Mouse (Mus musculus) embryonic facial prominence, embryonic 15.5 days (tissue): Measurements from ENCODE around the gene Flt3. TPM values are rescaled to one million over a fixed set of nuclear protein-coding genes. Genes with fewer than 3 reads are reported as not detected.

ENCODE experiments used
- ATAC-seq: fragments of 200-750 bp; cut with Nextera tagmentation; 2 replicates; pipeline ENCODE4 v1.8.0; 2017; ENCODE audit warnings: low read depth, moderate TSS enrichment; ENCODE audit not compliant: insufficient number of reproducible peaks, low FRiP score, low TSS enrichment
- H3K27ac ChIP-seq: fragments of 300-500 bp; sonication (generic); replicated peaks from 2 replicates; pipeline ENCODE4 v1.5.1; 2015; ENCODE audit warnings: mild to moderate bottlenecking, inconsistent platforms
- H3K27me3 ChIP-seq: fragments of 300-500 bp; sonication (generic); 2 replicates; pipeline ENCODE4 v1.6.1; 2015; ENCODE audit warnings: inconsistent platforms
- H3K36me3 ChIP-seq: fragments of 300-500 bp; sonication (generic); 2 replicates; pipeline ENCODE4 v1.6.1; 2015; ENCODE audit warnings: mild to moderate bottlenecking, inconsistent platforms
- H3K4me1 ChIP-seq: fragments of 300-500 bp; sonication (generic); 2 replicates; pipeline ENCODE4 v1.6.1; 2015; ENCODE audit warnings: inconsistent platforms
- H3K4me2 ChIP-seq: fragments of 300-500 bp; sonication (generic); replicated peaks from 2 replicates; pipeline ENCODE4 v1.6.1; 2015; ENCODE audit warnings: mild to moderate bottlenecking, inconsistent platforms
- H3K4me3 ChIP-seq: fragments of 300-500 bp; sonication (generic); replicated peaks from 2 replicates; pipeline ENCODE4 v1.5.1; 2015; ENCODE audit warnings: mild to moderate bottlenecking, inconsistent platforms
- H3K9ac ChIP-seq: fragments of 300-500 bp; sonication (generic); 2 replicates; pipeline ENCODE4 v1.6.1; 2015; ENCODE audit warnings: inconsistent platforms
- H3K9me3 ChIP-seq: fragments of 300-500 bp; sonication (generic); replicated peaks from 2 replicates; pipeline ENCODE4 v1.6.1; 2016; ENCODE audit warnings: inconsistent platforms
- WGBS: fragments of 180-500 bp; shearing (Covaris S2); methylation state at CpG from one replicate; pipeline ENCODE4 v1.1.7; 2015; 5-methylcytosine and 5-hydroxymethylcytosine counted together
- polyA plus RNA-seq: library from polyadenylated mRNA; unstranded; fragments of >200 nt; fragmentation: Nextera tagmentation; extraction: Ambion mirVana; gene quantifications from 2 replicates; pipeline ENCODE4 v1.2.1, GENCODE M21; 2015

The Flt3 gene
- polyA plus RNA-seq, 1 experiment from 2014 or later, result 0.12 TPM

DNA sequence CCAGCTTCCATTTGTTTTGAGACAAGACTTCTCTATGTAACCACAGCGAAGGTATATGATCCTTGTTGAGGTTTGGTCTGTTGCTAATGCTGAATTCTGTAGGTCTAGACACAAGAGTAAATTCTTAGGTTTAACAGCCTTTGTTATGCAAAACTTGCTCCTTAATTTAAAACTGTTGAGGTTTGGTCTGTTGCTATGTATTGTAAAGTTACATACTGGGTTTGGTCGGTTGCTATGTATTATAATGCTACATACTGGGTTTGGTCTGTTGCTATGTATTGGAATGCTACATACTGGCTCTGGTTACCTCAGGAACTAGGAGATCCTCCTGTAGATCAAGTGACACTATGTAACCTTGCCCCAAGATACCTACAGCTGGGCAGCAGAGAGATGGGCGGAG lies 20.8 kb downstream of the Flt3 start:
- Histone ChIP-seq H3K4me2 (no peak overlapping the region), H3K27ac (no peak overlapping the region), H3K27me3 (no peaks in the 10 kb centered on the region), H3K4me1 (no peaks in the 10 kb centered on the region), H3K36me3 (no peaks in the 10 kb centered on the region), H3K9ac (no peak overlapping the region), H3K9me3 (no peaks in the 10 kb centered on the region), H3K4me3 (no peak overlapping the region)
- WGBS, result 79% methylated on average over 3 of the region's 3 CpGs
- no peak for ATAC-seq

DNA sequence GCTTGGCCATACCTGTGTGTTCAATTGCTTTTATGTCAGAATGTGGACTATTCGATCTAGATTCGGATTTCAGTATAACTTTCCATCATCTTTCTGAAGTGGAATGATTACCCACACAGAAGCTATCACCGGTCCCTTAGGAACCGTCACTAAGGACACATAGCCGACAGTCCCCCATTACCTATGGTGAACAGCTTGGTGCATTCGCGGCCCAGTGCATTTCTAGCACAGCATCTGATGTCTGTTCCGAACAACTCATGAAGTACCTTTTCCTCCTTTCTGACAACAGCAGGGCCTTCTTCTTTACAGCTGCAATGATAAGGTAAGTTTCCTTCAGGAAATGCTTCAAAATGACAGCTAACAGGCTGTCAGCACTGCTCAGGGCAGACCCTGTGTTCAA lies 30.0 kb downstream of the Flt3 start:
- H3K9ac ChIP-seq, result no peak overlapping the region
- no peaks in the 10 kb centered on the region for H3K36me3 ChIP-seq
- WGBS, result 82% methylated on average over 8 of the region's 8 CpGs
- H3K4me2 ChIP-seq, result no peak overlapping the region
- no peak overlapping the region for H3K4me3 ChIP-seq
- H3K27ac ChIP-seq, result no peak overlapping the region
- no peaks in the 10 kb centered on the region for H3K4me1 ChIP-seq
- H3K27me3 ChIP-seq, result no peaks in the 10 kb centered on the region
- H3K9me3 ChIP-seq, result no peaks in the 10 kb centered on the region
- no peak for ATAC-seq

DNA sequence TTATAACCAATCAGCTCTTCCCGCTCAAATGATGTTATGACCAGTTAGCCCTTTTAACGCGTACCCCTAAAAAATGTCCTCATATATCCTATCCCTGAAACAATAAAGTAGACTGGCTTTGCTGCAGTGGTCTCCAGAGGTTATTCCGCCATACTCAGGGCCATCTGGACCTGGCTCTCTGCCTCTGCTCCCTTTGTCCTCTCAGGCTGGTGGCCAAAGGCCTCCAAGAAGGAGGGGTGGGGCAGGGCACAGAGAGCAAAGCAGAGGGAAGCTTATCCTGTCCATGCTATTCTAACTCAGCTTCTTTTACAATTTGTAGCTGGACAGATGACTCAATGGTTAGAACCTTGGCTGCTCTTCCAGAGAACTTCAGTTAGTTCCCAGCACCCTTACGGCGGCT lies 32.1 kb downstream of the Flt3 start:
- no peak overlapping the region for H3K9ac ChIP-seq
- 95% methylated on average over 6 of the region's 6 CpGs for WGBS
- H3K4me3 ChIP-seq, result no peak overlapping the region
- no peak overlapping the region for H3K27ac ChIP-seq
- H3K4me2 ChIP-seq, result no peak overlapping the region
- no peaks in the 10 kb centered on the region for H3K4me1 ChIP-seq
- H3K36me3 ChIP-seq, result no peaks in the 10 kb centered on the region
- no peaks in the 10 kb centered on the region for H3K27me3 ChIP-seq
- ATAC-seq, result no peak
- H3K9me3 ChIP-seq, result no peaks in the 10 kb centered on the region

DNA sequence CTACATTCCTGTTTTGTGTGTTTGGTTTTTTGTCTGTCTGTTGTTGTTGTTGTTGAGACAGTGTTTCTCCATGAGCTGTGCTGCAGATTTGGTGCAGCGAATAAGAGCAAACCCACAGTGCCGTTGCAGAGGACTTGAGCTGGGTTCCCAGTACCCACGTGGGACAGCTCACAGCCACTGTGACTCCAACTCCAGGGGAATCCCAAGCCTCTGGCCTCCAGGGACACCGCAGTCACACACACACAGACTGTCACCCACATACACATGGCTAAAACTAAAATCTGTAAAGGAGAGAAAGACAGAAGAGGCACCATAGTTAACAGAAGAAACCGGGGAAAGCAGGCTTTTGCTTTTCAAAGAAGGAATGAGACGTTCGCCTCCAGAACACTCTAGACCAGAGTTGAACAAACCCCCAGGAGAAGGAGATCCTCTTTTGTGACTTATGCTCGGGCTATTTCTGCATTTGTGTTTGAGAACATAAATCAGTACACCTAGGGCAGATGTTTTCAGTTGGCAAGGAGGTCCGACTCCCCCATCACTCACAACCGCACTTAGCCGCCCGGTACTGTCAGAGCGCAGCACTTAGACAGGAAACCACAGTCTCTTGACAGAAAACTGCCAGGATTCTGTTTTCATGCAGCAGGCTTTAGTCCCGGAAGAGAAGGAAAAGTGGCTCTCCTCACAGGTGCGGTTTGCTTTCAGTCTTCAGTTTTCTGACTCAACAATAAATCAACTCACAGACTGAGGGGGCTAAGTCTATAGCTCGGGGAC lies 34.1 kb downstream of the Flt3 start:
- 54% methylated on average over 16 of the region's 16 CpGs for WGBS

DNA sequence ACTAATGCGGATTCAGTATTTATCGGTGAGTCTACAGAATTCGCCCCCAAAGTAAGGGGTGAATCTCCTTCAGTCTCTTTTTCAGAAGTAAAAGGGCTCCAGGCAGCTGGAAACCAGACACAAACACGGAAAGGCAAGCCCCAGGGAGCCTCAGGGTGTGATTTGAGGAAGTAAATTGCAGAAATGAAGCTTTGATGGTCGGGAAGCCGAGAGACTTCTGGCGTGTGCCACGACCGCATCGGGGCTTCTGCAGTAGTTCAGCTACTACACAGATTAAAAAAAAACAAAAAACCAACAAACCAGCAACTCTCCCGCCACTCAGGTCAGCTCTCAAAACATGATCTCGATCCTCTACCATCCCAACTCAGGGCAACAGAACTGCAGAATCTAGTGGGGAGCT lies 37.2 kb downstream of the Flt3 start:
- Histone ChIP-seq H3K4me2 (no peak overlapping the region), H3K4me3 (no peak overlapping the region), H3K27ac (no peak overlapping the region), H3K27me3 (no peaks in the 10 kb centered on the region), H3K9ac (no peak overlapping the region), H3K9me3 (no peaks in the 10 kb centered on the region), H3K4me1 (no peaks in the 10 kb centered on the region), H3K36me3 (no peaks in the 10 kb centered on the region)
- 52% methylated on average over 12 of the region's 12 CpGs for WGBS
- no peak for ATAC-seq

More for the DNA sequence above, 34.1 kb downstream of the Flt3 start:
- Histone ChIP-seq H3K9me3 (no peaks in the 10 kb centered on the region), H3K9ac (no peak overlapping the region), H3K4me1 (no peaks in the 10 kb centered on the region), H3K27me3 (no peaks in the 10 kb centered on the region), H3K36me3 (no peaks in the 10 kb centered on the region), H3K27ac (no peak overlapping the region), H3K4me2 (no peak overlapping the region), H3K4me3 (no peak overlapping the region)
- ATAC-seq, result no peak

DNA sequence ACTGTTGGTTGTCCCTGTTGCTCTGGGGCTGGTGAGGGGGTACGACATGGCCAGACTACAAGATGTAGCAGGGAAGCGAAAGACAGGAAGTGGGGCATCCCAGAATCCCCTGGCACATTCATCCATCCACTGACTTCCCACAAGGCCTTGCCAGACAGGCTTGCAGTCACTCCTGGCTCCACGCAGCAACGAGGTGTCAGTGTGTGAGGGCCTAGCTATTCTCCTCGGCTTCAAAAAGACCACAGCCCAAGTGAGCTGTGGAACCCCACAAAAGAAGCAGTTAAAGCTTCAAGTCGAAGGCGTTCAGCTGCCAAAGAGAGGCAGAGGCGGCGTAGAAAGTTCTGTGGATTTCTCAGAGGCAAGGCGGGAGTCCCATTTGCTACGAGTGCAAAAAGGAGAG lies 41.8 kb downstream of the Flt3 start:
- Histone ChIP-seq H3K4me1 (no peaks in the 10 kb centered on the region), H3K9me3 (no peaks in the 10 kb centered on the region), H3K9ac (no peak overlapping the region), H3K4me2 (no peak overlapping the region), H3K27ac (no peak overlapping the region), H3K4me3 (no peak overlapping the region), H3K27me3 (no peaks in the 10 kb centered on the region), H3K36me3 (no peaks in the 10 kb centered on the region)
- WGBS, result 84% methylated on average over 11 of the region's 11 CpGs
- no peak for ATAC-seq

DNA sequence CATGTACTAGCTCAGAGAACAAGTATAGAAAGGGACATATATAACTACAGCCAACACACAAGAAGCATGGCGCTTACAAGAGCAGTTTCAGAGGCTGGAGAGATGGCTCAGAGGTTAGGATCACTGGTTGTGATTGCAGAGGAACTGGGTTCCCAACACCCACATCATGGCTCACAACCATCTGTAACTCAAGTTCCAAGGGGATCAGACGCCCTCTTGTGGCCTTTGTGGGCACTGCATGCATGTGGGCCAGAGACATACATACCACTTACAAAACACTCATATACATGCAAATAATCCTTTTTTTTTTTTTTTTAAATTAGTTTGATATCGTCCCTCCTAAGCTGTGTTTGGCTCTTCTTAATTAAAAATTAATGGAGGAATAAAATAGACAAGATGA lies 42.8 kb downstream of the Flt3 start:
- no peaks in the 10 kb centered on the region for H3K4me1 ChIP-seq
- 41% methylated on average over 3 of the region's 3 CpGs for WGBS
- H3K9ac ChIP-seq, result no peak overlapping the region
- no peak overlapping the region for H3K27ac ChIP-seq
- no peaks in the 10 kb centered on the region for H3K36me3 ChIP-seq
- H3K9me3 ChIP-seq, result no peaks in the 10 kb centered on the region
- no peak for ATAC-seq
- H3K4me2 ChIP-seq, result no peak overlapping the region
- H3K4me3 ChIP-seq, result no peak overlapping the region
- no peaks in the 10 kb centered on the region for H3K27me3 ChIP-seq

DNA sequence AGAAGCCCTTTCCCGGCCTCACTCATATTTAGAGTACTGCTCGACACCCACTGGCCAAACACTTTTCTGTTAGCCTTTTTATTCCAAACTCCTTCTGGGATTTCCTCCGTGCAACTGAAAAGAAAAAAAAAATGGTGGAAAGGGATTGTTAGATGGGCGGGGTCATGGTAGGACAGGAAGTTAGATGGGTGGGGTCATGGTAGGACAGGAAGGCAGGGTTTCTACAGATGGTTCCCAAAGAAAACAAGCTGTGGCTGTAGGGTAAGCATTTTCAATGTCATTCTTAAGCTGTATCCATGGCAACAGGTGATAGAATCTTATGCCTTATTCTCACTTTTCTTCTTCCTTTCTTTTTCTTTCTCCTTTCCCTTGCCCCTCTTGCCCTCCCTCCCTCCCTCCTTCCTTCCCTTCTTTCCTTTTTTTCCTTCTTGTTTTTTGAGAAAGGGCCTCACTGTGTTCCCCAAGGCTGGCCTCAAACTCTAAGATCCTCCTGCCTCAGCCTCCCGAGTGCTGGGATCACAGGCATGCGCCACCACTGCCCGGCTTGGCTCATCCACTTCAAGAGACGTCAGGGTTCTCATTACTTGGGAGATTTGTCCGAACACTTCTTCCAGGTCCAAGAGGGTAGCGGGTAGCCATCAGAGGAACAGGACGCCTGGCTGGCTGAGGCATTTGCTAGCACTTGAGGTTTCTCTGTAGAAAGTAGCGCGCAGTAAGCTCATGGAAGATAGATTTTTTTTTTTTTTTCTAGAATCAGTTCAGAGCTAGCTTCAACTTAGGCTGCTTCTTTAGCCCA lies 43.8 kb downstream of the Flt3 start:
- no peak for ATAC-seq
- 88% methylated on average over 13 of the region's 13 CpGs for WGBS

DNA sequence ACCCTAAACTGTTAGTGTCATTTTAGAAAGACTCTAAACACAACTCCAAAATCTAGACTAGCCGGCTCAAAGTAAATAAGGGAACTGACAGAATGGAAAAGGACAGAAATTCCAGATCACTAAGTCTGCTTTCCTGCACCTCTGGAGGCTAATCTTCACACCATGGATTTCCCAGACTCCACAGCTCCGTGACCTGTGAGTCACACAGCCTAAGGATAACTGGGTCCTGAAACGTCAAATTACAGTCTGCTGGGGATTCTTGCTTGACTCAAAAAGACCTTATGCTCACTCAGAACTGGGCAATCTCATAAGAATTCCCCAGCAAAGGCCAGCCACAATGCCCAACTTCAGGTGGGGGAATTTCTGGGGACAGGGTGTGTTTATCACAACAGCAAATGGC lies 44.5 kb downstream of the Flt3 start:
- H3K4me3 ChIP-seq, result no peak overlapping the region
- no peaks in the 10 kb centered on the region for H3K4me1 ChIP-seq
- H3K9me3 ChIP-seq, result no peaks in the 10 kb centered on the region
- H3K9ac ChIP-seq, result no peak overlapping the region
- no peak overlapping the region for H3K4me2 ChIP-seq
- no peaks in the 10 kb centered on the region for H3K27me3 ChIP-seq
- H3K36me3 ChIP-seq, result no peaks in the 10 kb centered on the region
- H3K27ac ChIP-seq, result no peak overlapping the region
- 64% methylated on average over 3 of the region's 3 CpGs for WGBS
- no peak for ATAC-seq

More for the DNA sequence above, 43.8 kb downstream of the Flt3 start:
- H3K4me1 ChIP-seq, result no peaks in the 10 kb centered on the region
- no peak overlapping the region for H3K4me3 ChIP-seq
- no peak overlapping the region for H3K9ac ChIP-seq
- H3K9me3 ChIP-seq, result no peaks in the 10 kb centered on the region
- H3K27ac ChIP-seq, result no peak overlapping the region
- H3K27me3 ChIP-seq, result no peaks in the 10 kb centered on the region
- H3K4me2 ChIP-seq, result no peak overlapping the region
- H3K36me3 ChIP-seq, result no peaks in the 10 kb centered on the region

DNA sequence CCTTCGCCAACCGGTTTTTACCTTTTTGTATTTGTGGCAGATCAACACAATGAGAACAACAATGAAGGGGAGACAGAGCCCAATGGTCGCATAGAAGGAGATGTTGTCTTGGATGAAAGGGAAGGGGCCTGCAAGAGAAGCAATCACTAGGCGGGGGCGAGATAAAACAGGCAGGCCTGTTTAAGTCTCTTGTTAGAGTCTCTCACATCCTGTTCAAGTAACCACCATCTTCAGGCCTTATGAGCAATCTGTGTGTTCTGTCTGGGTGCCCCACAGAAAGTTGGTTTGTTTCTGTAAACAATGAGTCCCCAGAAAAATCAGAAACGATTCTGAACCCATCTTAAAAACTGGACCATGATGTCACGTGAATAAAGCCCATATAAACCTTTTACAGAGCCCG lies 45.3 kb downstream of the Flt3 start:
- no peaks in the 10 kb centered on the region for H3K4me1 ChIP-seq
- H3K9ac ChIP-seq, result no peak overlapping the region
- H3K36me3 ChIP-seq, result no peaks in the 10 kb centered on the region
- H3K27me3 ChIP-seq, result no peaks in the 10 kb centered on the region
- H3K4me3 ChIP-seq, result no peak overlapping the region
- WGBS, result 81% methylated on average over 8 of the region's 8 CpGs
- no peaks in the 10 kb centered on the region for H3K9me3 ChIP-seq
- H3K4me2 ChIP-seq, result no peak overlapping the region
- ATAC-seq, result no peak
- no peak overlapping the region for H3K27ac ChIP-seq

DNA sequence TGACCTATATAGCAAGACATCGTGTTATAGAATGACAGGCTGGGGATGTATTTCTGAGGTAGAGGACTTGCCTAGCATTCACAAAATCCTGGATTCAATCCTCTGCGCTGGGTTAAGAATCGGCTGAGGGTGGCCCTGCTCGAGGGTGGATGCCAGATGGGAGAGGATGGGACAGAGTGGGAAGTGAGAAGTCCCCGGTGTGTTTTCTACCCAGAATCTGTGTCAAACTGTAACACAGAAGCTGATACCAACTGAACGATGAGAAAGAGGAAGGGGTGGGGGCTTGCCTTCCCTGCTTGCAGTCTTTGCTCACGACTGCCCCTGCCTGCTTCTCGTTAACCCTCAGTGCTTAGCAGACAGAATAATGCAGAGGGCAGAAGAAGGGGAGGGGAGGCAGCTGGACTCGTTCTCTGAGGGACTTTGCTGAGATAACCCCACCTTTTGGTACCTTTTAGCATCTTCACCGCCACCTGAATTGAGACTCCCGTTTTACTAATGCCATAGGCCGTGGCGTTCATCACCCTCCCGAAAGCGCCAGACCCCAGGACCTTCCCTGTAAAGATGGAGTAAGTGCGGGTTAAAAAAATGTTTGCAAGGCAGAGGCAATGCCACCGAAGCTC lies 46.0 kb downstream of the Flt3 start:
- WGBS, result 60% methylated on average over 17 of the region's 17 CpGs
- Histone ChIP-seq H3K9me3 (no peaks in the 10 kb centered on the region), H3K27ac (no peak overlapping the region), H3K27me3 (no peaks in the 10 kb centered on the region), H3K4me1 (no peaks in the 10 kb centered on the region), H3K4me3 (no peak overlapping the region), H3K9ac (no peak overlapping the region), H3K36me3 (no peaks in the 10 kb centered on the region), H3K4me2 (no peak overlapping the region)
- no peak for ATAC-seq
